8 mouse cellular contexts compared by ENCODE assay signal in the genomic region with DNA sequence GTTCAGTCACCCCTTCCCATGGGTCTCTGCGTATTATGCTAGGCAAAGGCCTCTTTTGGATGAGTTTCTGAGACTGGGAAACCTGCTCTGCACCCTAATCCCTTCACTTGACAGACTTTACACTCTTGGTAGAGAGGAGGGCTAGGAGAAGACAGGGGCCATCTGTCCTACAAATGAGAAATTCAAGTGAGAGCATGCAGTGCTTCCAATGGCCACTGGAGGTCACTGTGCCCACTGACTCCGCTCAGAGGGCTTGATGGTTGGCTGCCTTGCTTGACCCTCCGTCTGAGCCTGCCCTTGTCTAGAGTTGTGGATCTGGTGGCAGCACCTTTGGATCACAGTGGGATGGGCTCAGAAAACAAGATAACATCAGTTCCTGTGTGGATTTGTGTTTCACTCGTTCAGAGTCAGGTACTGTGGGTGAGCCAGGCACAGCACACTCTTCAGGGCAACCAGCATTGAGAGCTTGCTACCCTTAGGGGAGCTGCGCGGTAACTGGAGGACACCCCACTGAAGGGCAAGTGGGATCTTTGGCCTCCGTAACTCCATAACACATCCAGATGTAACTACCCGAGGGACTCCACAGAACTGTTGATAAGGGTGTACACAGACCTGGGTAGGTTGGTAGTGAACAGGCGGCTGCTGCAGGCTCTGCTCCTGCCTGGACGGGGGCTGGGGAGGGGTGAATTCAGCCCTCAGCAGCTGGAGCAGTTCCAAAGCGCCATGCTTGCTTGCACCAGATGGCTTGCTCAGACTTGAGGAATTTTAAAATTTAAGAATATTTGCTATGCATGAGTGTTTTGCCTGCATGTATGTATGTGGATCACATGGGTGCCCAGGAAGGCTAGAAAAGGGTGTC. TPM values are rescaled to one million over a fixed set of nuclear protein-coding genes. Genes with fewer than 3 reads are reported as not detected.
A peak's percentile ranks its signal among the peaks of the same experiment; 100 is the strongest.
DNase-seq lines count a peak whose midpoint lies in the region; ATAC-seq lines count a peak whose summit lies in the region.

No protein-coding gene starts in this region.

- H3K4me2 ChIP-seq in limb, embryonic 15.5 days = no peak overlapping the region

- H3K4me1 ChIP-seq in limb, embryonic 15.5 days = peaks cover 3% of the 10 kb centered on the region

- H3K27me3 ChIP-seq in limb, embryonic 15.5 days = no peaks in the 10 kb centered on the region

- ATAC-seq in limb, embryonic 15.5 days (ENCODE audit: insufficient number of reproducible peaks, low FRiP score, low TSS enrichment, low read depth) = peak; percentile 66; the same call in 1 of the 2 replicates

- H3K27ac ChIP-seq in limb, embryonic 15.5 days = no peak overlapping the region

- peak; percentile 56 for DNase-seq in CD4-positive helper T cell, adult 2 months (ENCODE audit: low read depth, low spot score)
- peak; percentile 90 for DNase-seq in ZHBTc4 (ENCODE audit: low read depth, low spot score)
- DNase-seq in embryo, embryonic 10 days (ENCODE audit: low spot score) = peak; percentile 85
- DNase-seq in gastrocnemius, postnatal 10 days = peak; percentile 59
- peak; percentile 68 to 79 for DNase-seq in kidney, adult 8-10 months
- DNase-seq in naive thymus-derived CD4-positive, alpha-beta T cell, adult 2 months (ENCODE audit: low read depth) = peak; percentile 78
- peak; percentile 80 for DNase-seq in testis, postnatal 10 days (ENCODE audit: low spot score)

- H3K36me3 ChIP-seq in limb, embryonic 15.5 days = peaks cover 23% of the 10 kb centered on the region

- H3K9me3 ChIP-seq in limb, embryonic 15.5 days = no peaks in the 10 kb centered on the region

- WGBS in limb, embryonic 15.5 days = 59% methylated on average over 11 of the region's 11 CpGs

- no peak overlapping the region for H3K9ac ChIP-seq in limb, embryonic 15.5 days

- H3K4me3 ChIP-seq in limb, embryonic 15.5 days = no peak overlapping the region

RNA-seq across cellular contexts. Expression of gene Chaf1b, which starts 22.7 kb away (rescaled TPM):
- 1 to 10 TPM; 4.6 to 6.8 TPM for total RNA-seq in gastrocnemius, postnatal 10 days (2021)
- 55.7 and 56.7 TPM in 2 replicates for polyA plus RNA-seq in limb, embryonic 15.5 days (2015; fragmentation: Nextera tagmentation; extraction: Ambion mirVana)
